Mouse (Mus musculus) spleen, adult 2 months (tissue): ENCODE data around the gene Tnip1. TPM values are rescaled to one million over a fixed set of nuclear protein-coding genes. Genes with fewer than 3 reads are reported as not detected.

ENCODE experiments used
- DNase-seq, 2 experiments: peaks; one replicate each; pipeline versions ENCODE4 v3.0.0 to v3.0.0-alpha.2; 2012 to 2021; ENCODE audit warnings: low spot score in 2 of 2, low read depth in 1 of 2
- H3K27ac ChIP-seq: fragments of 200-500 bp; 2 replicates; pipeline ENCODE4 v1.5.1; 2012; ENCODE audit warnings: low read length, inconsistent platforms; ENCODE audit not compliant: insufficient read depth
- H3K27me3 ChIP-seq: fragments of 200-500 bp; 2 replicates; pipeline ENCODE4 v1.6.1; 2012; ENCODE audit warnings: mild to moderate bottlenecking, moderate library complexity, low read length, inconsistent platforms; ENCODE audit not compliant: control insufficient read depth, insufficient read depth
- H3K36me3 ChIP-seq: fragments of 200-500 bp; 2 replicates; pipeline ENCODE4 v1.6.1; 2012; ENCODE audit warnings: mild to moderate bottlenecking, low read length, inconsistent platforms; ENCODE audit not compliant: control insufficient read depth, insufficient read depth
- H3K4me1 ChIP-seq: fragments of 200-500 bp; 2 replicates; pipeline ENCODE4 v1.6.1; 2011; ENCODE audit warnings: inconsistent platforms; ENCODE audit not compliant: control insufficient read depth, insufficient read depth, insufficient read length
- H3K4me3 ChIP-seq: fragments of 200-500 bp; 2 replicates; pipeline ENCODE4 v1.5.1; 2011; ENCODE audit warnings: mild to moderate bottlenecking, inconsistent platforms; ENCODE audit not compliant: insufficient read depth, insufficient read length; ENCODE audit errors: extremely low read depth
- CTCF ChIP-seq: fragments of 200-500 bp; IDR thresholded peaks from 2 replicates; pipeline ENCODE4 v1.5.1; 2011; ENCODE audit warnings: mild to moderate bottlenecking, inconsistent platforms; ENCODE audit not compliant: insufficient read depth, insufficient read length, insufficient replicate concordance; ENCODE audit errors: extremely low read depth
- POLR2A ChIP-seq: fragments of 200-500 bp; IDR thresholded peaks from 2 replicates; pipeline ENCODE4 v1.6.1; 2011; ENCODE audit warnings: low read depth, low read length, inconsistent platforms
- WGBS: fragments of 180-500 bp; shearing (Covaris S2); methylation state at CpG from one replicate; pipeline ENCODE4 v1.1.7; 2018; 5-methylcytosine and 5-hydroxymethylcytosine counted together
- polyA plus RNA-seq: library from polyadenylated mRNA; depleted of rRNA; stranded (reverse); fragments of >200 nt; gene quantifications from 2 replicates; pipeline ENCODE4 v1.2.3, GENCODE M21; 2012

The Tnip1 gene
- polyA plus RNA-seq, 1 experiment, result 54.6 TPM

DNA sequence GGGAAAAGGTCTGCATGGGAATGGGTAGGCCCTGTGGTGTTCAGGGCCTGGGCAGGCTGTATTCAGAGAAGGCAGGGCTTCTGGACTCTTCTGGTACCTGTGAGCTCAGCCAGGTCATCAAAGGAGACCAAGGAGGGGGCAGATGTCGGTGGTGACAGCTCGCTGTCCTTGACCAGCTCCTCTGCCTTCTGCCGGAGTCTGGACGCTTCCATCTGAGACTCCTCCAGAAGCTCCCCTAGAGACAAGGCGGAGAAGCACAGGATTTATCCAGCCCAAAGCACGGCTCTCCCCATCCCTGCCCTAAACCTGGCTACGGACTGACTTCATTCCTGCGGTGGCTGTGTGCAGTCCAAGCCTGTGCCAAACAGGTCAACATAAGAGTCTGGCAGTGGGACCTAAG lies 23.2 kb downstream of the Tnip1 start:
- Histone ChIP-seq H3K4me3 (no peak overlapping the region), H3K27ac (no peak overlapping the region), H3K36me3 (peaks cover 25% of the 10 kb centered on the region), H3K27me3 (no peaks in the 10 kb centered on the region), H3K4me1 (peaks cover 17% of the 10 kb centered on the region; the same call in 1 of the 2 replicates)
- TF ChIP-seq CTCF (no peak), POLR2A (no peak)
- 95% methylated on average over 8 of the region's 8 CpGs for WGBS
- no peak for DNase-seq

DNA sequence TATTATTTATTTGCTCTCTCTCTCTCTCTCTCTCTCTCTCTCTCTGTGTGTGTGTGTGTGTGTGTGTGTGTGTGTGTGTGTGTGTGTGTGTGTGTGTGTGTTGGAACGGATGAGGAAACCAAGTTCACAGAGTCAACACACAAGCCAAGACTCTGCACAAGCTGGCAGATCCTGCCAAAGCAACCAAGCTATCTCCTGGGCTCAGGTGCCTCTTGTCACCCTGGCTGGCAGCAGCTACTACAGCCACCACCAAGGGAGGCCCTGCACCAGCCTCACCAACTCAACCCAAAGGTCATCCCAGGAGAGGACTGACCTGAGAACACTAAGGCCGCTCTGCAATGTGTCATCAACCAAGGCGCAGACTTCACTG lies 26.0 kb downstream of the Tnip1 start:
- no peak overlapping the region for H3K27ac ChIP-seq
- TF ChIP-seq POLR2A (no peak), CTCF (no peak)
- 81% methylated on average over 2 of the region's 3 CpGs for whole genome bisulfite sequencing
- H3K4me3 ChIP-seq, result no peak overlapping the region
- no peak for DNase-seq
- H3K36me3 ChIP-seq, result peaks cover 40% of the 10 kb centered on the region
- H3K27me3 ChIP-seq, result no peaks in the 10 kb centered on the region
- peaks cover 17% of the 10 kb centered on the region; the same call in 1 of the 2 replicates for H3K4me1 ChIP-seq

DNA sequence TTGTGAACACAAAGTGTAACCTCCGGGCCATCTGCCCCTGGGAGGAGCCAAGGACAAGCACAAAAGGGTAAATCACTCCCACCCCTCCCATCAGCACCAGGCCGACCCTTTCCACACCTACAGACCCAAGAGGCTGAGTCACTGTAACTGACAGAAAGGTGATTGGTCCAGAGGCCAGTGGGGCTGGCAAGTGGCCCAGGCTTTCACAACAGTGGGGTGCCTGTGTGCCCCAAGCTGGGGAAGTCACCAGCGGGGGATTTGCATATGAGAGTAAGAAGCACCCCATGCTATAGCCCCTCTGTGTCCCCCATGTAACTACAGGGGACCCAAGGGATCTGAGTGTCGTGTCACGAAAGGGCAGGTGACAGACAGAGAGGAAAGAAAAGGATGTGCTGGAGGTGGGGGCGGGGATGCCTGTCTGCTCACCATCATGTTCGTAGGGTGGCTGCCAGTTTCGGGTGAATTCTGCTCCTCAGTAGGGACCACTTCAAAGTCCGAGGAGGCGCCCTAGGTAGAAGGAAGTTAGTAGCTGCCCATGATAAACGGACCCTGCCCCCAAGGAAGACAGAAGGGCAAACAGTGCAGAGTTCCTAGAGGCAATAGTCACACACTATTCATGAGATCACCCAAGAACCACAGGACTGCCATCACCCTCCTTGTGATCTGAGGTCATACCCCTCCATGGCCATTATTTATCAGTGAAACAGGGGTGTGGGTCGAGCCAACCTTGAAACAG lies 26.5 kb downstream of the Tnip1 start:
- peaks cover 17% of the 10 kb centered on the region; the same call in 1 of the 2 replicates for H3K4me1 ChIP-seq
- no peak for TF ChIP-seq POLR2A
- TF ChIP-seq CTCF, result no peak
- WGBS, result 15% methylated on average over 12 of the region's 12 CpGs
- peak overlapping the region; percentile 18; the same call in 1 of the 2 replicates for H3K27ac ChIP-seq
- H3K36me3 ChIP-seq, result peaks cover 44% of the 10 kb centered on the region
- H3K27me3 ChIP-seq, result no peaks in the 10 kb centered on the region
- DNase-seq, result no peak
- no peak overlapping the region for H3K4me3 ChIP-seq

DNA sequence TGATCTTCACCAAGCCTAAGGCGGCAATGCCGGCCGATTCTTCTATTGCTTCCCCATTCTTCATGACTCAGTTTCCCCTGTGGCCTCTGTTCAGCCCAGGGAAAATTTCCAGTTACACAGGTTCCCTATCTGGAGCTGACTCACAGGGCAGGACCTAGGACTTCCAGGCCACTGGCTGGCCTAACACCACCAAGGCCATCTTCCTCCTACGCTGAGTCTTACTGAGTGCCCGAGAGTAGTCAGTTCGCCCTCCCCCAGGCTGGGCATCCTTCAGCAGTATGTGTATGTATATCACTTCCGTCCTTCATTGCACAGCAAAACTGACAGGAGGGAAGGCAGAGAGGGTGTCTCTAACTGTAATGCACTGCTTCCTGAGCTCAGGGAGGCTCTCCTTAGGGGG lies 28.5 kb downstream of the Tnip1 start:
- peaks cover 58% of the 10 kb centered on the region for H3K36me3 ChIP-seq
- no peak overlapping the region for H3K4me3 ChIP-seq
- no peaks in the 10 kb centered on the region for H3K27me3 ChIP-seq
- DNase-seq, result no peak
- 72% methylated on average over 7 of the region's 7 CpGs for WGBS
- H3K4me1 ChIP-seq, result peaks cover 17% of the 10 kb centered on the region; the same call in 1 of the 2 replicates
- no peak overlapping the region for H3K27ac ChIP-seq
- TF ChIP-seq CTCF, result no peak

DNA sequence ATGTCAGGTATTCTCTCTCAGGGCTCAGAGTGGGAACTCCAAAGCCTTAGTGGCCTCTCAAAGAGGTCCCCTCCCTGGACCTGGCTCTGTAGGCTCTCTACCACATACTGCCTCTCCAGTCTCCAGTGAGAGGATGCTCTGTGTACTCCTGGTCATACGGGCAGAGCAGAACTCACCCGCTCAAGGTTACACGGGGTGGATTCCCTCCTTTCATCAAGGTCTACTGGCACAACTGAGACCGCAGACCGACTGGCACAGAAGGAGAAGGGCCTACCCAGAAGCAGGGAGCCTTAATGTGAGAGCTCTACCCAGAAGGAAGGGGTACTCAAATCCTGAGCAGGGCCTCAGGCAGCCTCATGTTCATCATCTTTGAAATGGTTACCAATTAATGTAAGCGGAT lies 30.2 kb downstream of the Tnip1 start:
- H3K4me1 ChIP-seq, result peaks cover 17% of the 10 kb centered on the region; the same call in 1 of the 2 replicates
- H3K27ac ChIP-seq, result no peak overlapping the region
- DNase-seq, result no peak
- H3K27me3 ChIP-seq, result no peaks in the 10 kb centered on the region
- TF ChIP-seq POLR2A, result no peak
- WGBS, result 94% methylated on average over 6 of the region's 6 CpGs
- H3K4me3 ChIP-seq, result no peak overlapping the region
- peaks cover 58% of the 10 kb centered on the region for H3K36me3 ChIP-seq

DNA sequence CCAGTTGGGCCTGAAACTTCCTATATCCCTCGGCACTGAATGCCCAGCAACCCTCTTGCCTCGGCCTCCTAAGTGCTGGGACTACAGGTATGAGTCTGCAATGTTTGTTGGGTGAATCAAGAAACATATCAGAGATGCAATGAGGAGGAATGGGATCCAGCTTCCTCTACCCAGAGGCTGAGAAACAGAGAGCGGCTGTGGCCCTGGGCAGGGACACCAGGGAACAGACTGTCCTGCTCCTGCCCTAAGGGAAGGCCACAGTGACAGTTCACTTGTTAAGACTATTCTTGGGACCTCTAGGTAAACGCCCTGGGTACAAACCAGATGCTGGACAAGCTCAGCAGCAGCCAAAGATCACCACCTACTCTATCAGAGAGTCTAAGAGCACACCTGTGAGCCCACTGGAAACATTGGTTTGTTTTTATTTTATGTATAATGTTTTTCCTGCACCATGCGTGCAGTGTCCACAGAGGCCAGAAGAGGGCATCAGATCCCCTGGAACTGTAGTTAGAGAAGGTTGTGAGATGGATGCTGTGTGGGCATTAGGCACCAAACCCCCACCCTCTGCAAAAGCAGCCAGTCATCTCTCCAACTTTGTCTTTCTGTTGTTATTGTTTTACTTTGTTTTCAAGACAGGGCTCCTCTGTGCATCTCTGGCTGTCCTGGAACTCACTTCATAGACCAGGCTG lies 31.2 kb downstream of the Tnip1 start:
- WGBS, result 76% methylated on average over 5 of the region's 5 CpGs
- DNase-seq, result peak in 1 of 2 experiments; percentile 53
- Histone ChIP-seq H3K4me1 (peaks cover 8% of the 10 kb centered on the region; the same call in 1 of the 2 replicates), H3K36me3 (peaks cover 64% of the 10 kb centered on the region), H3K27ac (no peak overlapping the region), H3K4me3 (no peak overlapping the region), H3K27me3 (no peaks in the 10 kb centered on the region)
- no peak for TF ChIP-seq POLR2A
- peak; percentile 75; the same call in 1 of the 2 replicates for TF ChIP-seq CTCF
